Mouse (Mus musculus): ENCODE data around the gene Ipo11. TPM values are rescaled to one million over a fixed set of nuclear protein-coding genes. Genes with fewer than 3 reads are reported as not detected.

Gene Ipo11
- total and polyA plus RNA-seq, 3 experiments: 41.2 to 91.5 (median 52.4) TPM

GRCm38 (mm10) chr13:106961496-106961895 lies 24.7 kb upstream of the Ipo11 start:
- dilution Hi-C loops (cut with MboI; ENCODE audit: extremely low pct_ligation_motif_present, extremely low pct_unique_long_range_greater_than_20kb, low sequenced_read_pairs): no loop called here
- H3K4me3 ChIP-seq (replicated peaks in 1 of 3; ENCODE audit: low read depth in 2 of 3, low read length in 2 of 3, poor library complexity in 1 of 3): no peak overlapping the region
- H3K27ac ChIP-seq (ENCODE audit: insufficient read depth, low read depth): no peak overlapping the region
- in situ Hi-C loops (cut with MboI; ENCODE audit: low pct_ligation_motif_present, low pct_unique_long_range_greater_than_20kb, low sequenced_read_pairs): no loop called here
- no peak for DNase-seq (ENCODE audit: extremely low read depth)
- no peak for TF ChIP-seq MXI1 (IDR thresholded peaks at IDR 0.05; ENCODE audit: low read depth, low read length)
- H3K36me3 ChIP-seq (replicated peaks in 1 of 2; ENCODE audit: control insufficient read depth in 1 of 2, insufficient read depth in 1 of 2, low read length in 1 of 2): peaks cover 28 to 60% of the 10 kb centered on the region in 2 experiments
- no peaks in the 10 kb centered on the region for H3K79me2 ChIP-seq (replicated peaks; ENCODE audit: control insufficient read depth, extremely low read depth, insufficient read depth, poor library complexity, severe bottlenecking)
- peaks cover 5 to 11% of the 10 kb centered on the region in 2 experiments; a peak in 2 of 4 replicates for H3K4me1 ChIP-seq (ENCODE audit: control insufficient read depth in 1 of 2, insufficient read depth in 2 of 2)
- H3K27me3 ChIP-seq (replicated peaks): no peaks in the 10 kb centered on the region
- H3K4me2 ChIP-seq (ENCODE audit: insufficient read depth, low read depth, poor library complexity, severe bottlenecking): no peak overlapping the region
- no peak overlapping the region for H3K9ac ChIP-seq (ENCODE audit: insufficient read depth, low read depth)
- H3K9me3 ChIP-seq (replicated peaks; ENCODE audit: low read length): no peaks in the 10 kb centered on the region

DNA sequence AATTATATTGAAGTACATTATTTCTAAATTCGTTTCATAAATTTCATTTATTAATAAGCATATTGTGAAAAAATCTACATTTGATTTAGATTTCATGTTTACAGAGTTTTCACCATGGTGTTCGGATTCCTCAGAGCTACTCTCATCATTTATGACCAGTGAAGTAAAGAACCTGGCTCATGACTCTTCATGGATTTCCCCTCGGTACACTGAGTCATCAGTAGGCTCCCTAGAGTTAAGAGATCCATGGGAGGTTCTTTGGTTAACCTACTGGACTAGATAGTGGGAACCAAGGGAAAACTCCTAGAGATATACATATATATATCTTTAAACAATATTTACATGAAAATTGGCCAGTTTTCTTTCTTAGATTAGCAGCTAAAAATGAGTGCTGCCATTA lies 23.8 kb upstream of the Ipo11 start:
- Histone ChIP-seq H3K36me3 (replicated peaks in 1 of 2; ENCODE audit: control insufficient read depth in 1 of 2, insufficient read depth in 1 of 2, low read length in 1 of 2) (peaks cover 34 to 66% of the 10 kb centered on the region in 2 experiments), H3K4me3 (replicated peaks in 1 of 3; ENCODE audit: low read depth in 2 of 3, low read length in 2 of 3, poor library complexity in 1 of 3) (no peak overlapping the region), H3K27ac (ENCODE audit: insufficient read depth, low read depth) (no peak overlapping the region), H3K4me2 (ENCODE audit: insufficient read depth, low read depth, poor library complexity, severe bottlenecking) (no peak overlapping the region), H3K4me1 (ENCODE audit: control insufficient read depth in 1 of 2, insufficient read depth in 2 of 2) (peaks cover 5 to 11% of the 10 kb centered on the region in 2 experiments; a peak in 2 of 4 replicates), H3K27me3 (replicated peaks) (no peaks in the 10 kb centered on the region), H3K9me3 (replicated peaks; ENCODE audit: low read length) (no peaks in the 10 kb centered on the region), H3K9ac (ENCODE audit: insufficient read depth, low read depth) (no peak overlapping the region), H3K79me2 (replicated peaks; ENCODE audit: control insufficient read depth, extremely low read depth, insufficient read depth, poor library complexity, severe bottlenecking) (no peaks in the 10 kb centered on the region)
- dilution Hi-C loops (cut with MboI; ENCODE audit: extremely low pct_ligation_motif_present, extremely low pct_unique_long_range_greater_than_20kb, low sequenced_read_pairs) (no loop called here), in situ Hi-C loops (cut with MboI; ENCODE audit: low pct_ligation_motif_present, low pct_unique_long_range_greater_than_20kb, low sequenced_read_pairs) (no loop called here)
- TF ChIP-seq MEF2A (IDR thresholded peaks at IDR 0.05; ENCODE audit: borderline replicate concordance, low read depth, low read length): no peak
- no peak for TF ChIP-seq HCFC1 (IDR thresholded peaks at IDR 0.05; ENCODE audit: low read depth, low read length)
- no peak for TF ChIP-seq JUND (conservative IDR thresholded peaks at IDR 0.05; ENCODE audit: low read depth, low read length)
- TF ChIP-seq JUN (IDR thresholded peaks at IDR 0.05; ENCODE audit: insufficient read depth, low read depth, low read length): no peak
- no peak for TF ChIP-seq ZC3H11A (IDR thresholded peaks at IDR 0.05; ENCODE audit: low read depth, low read length)
- TF ChIP-seq SMC3 (IDR thresholded peaks at IDR 0.05; ENCODE audit: low read depth, low read length): no peak
- no peak for TF ChIP-seq EP300 (IDR thresholded peaks at IDR 0.05; ENCODE audit: low read length)
- no peak for TF ChIP-seq MAZ (IDR thresholded peaks at IDR 0.05; ENCODE audit: low read depth, low read length)
- TF ChIP-seq MXI1 (IDR thresholded peaks at IDR 0.05; ENCODE audit: low read depth, low read length): no peak
- no peak for TF ChIP-seq PAX5 (IDR thresholded peaks at IDR 0.05; ENCODE audit: low read length)
- TF ChIP-seq RCOR1 (conservative IDR thresholded peaks at IDR 0.05; ENCODE audit: low read depth, low read length): no peak
- no peak for TF ChIP-seq MAX (IDR thresholded peaks at IDR 0.05; ENCODE audit: low read length)
- TF ChIP-seq NRF1 (IDR thresholded peaks at IDR 0.05; ENCODE audit: low read depth, low read length): no peak
- TF ChIP-seq POLR2A (IDR thresholded peaks at IDR 0.05; ENCODE audit: low read depth, low read length): no peak
- no peak for TF ChIP-seq ZMIZ1 (IDR thresholded peaks at IDR 0.05; ENCODE audit: low read depth, low read length)
- TF ChIP-seq CHD1 (IDR thresholded peaks at IDR 0.05; ENCODE audit: low read depth, low read length): no peak
- TF ChIP-seq SIN3A (IDR thresholded peaks at IDR 0.05; ENCODE audit: low read length): no peak
- TF ChIP-seq TCF12 (IDR thresholded peaks at IDR 0.05; ENCODE audit: low read depth, low read length): no peak
- TF ChIP-seq TBP (conservative IDR thresholded peaks at IDR 0.05; ENCODE audit: low read depth, low read length): no peak
- DNase-seq (ENCODE audit: extremely low read depth): no peak
